Mouse (Mus musculus) Patski (cell line): ENCODE results near the gene Rad18. TPM values are rescaled to one million over a fixed set of nuclear protein-coding genes. Genes with fewer than 3 reads are reported as not detected.

Source experiments
- ATAC-seq: fragments of 100-300 bp; one replicate; pipeline ENCODE4 v1.8.0; 2021
- CTCF ChIA-PET: fragments of 350-600 bp; sonication (Branson Sonifier 250); formaldehyde crosslinking; loops from one replicate; lab custom pipeline; 2022; ENCODE audit warnings: inconsistent platforms; lab: Charles Lee
- POLR2A ChIA-PET: fragments of 350-600 bp; sonication (Branson Sonifier 250); formaldehyde crosslinking; loops from one replicate; lab custom pipeline; 2022; ENCODE audit warnings: antibody characterized with exemption, inconsistent platforms; lab: Charles Lee
- DNase-seq: peaks from one replicate; pipeline ENCODE4 v3.0.0-alpha.2; 2011; ENCODE audit warnings: low read depth, low spot score
- H3K27me3 ChIP-seq: fragments of 371-371 bp; one replicate; pipeline ENCODE4 v1.5.1; 2021
- CTCF ChIP-seq: fragments of 100-300 bp; IDR thresholded peaks from one replicate; pipeline ENCODE4 v1.5.1; 2021
- in situ Hi-C: fragments of 300-500 bp; cut with MboI; formaldehyde crosslinking; loops from 3 replicates; pipeline ENCODE4 v1.11.1; 2018; ENCODE audit warnings: low pct_unique_long_range_greater_than_20kb, mixed read lengths
- polyA plus RNA-seq: library from polyadenylated mRNA; unstranded; gene quantifications from one replicate; pipeline ENCODE4 v1.2.3, GENCODE M21; 2021

The Rad18 gene
- polyA plus RNA-seq, 1 experiment from 2014 or later = 17.0 TPM

- H3K27me3 ChIP-seq = no peaks in the 10 kb centered on the region
- DNase-seq (no peak), ATAC-seq (no peak)
- CTCF ChIA-PET = interaction anchor here (1.0 kb wide), 1 partner anchor 36 kb away, joined by 3 read pairs; no protein-coding TSS in a partner anchor
- in situ Hi-C loops = no loop called here
- no peak for TF ChIP-seq CTCF
- POLR2A ChIA-PET = no interaction called here
Measured at GRCm38 (mm10) chr6:112586999-112587398, 109.5 kb downstream of the Rad18 start.

DNA sequence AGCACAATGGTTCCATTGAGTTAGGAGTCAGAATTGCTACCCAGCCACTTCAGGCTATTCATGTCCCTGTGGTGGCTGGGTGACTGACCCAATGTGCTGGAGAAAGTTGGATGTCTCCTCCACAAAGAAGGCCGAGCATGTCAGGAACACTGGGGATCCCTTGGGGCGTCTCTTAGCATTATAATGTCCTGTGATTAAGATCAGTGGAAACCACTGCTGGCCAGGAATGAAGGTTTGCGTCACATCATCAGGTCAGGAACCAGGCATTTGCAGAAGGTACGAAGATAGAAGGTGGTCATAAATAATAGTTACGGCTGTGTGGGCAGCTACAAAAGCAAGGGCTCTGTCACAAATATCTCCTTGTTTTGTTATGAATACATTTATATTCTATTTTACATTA, 111.5 kb downstream of the Rad18 start:
- in situ Hi-C loops = no loop called here
- POLR2A ChIA-PET = no interaction called here

DNA sequence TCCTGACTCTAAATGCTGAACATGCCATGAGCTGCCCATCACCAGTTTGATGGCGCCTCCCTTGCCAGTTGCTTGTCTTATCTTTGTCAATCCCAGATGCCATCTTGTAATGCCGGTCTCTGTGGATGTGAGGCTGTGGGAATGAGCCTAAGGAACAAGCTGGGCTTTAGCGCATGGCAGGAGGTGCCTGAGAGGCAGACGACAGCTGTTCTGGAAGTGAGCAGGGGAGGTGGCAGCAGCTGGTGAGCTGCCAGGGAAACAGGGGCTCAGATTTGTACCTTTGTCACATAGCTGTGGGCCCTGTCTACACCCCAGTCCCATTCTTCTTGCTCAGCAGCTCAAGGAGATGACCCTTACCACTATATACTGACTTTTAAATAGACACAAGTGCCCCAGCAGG, 114.5 kb downstream of the Rad18 start:
- DNase-seq (no peak), ATAC-seq (no peak)
- POLR2A ChIA-PET = interaction anchor here (0.8 kb wide), 1 partner anchor 19 kb away, joined by 3 read pairs; no protein-coding TSS in a partner anchor
- H3K27me3 ChIP-seq = no peaks in the 10 kb centered on the region
- TF ChIP-seq CTCF = no peak
- CTCF ChIA-PET = interaction anchor here (1.2 kb wide), 1 partner anchor 49 kb away, joined by 4 read pairs; no protein-coding TSS in a partner anchor
- in situ Hi-C loops = no loop called here

More for the DNA sequence above, 111.5 kb downstream of the Rad18 start:
- CTCF ChIA-PET = interaction anchor here (1.5 kb wide), 1 partner anchor 9 kb away, joined by 3 read pairs; no protein-coding TSS in a partner anchor
- H3K27me3 ChIP-seq = no peaks in the 10 kb centered on the region
- no peak for TF ChIP-seq CTCF
- ATAC-seq = no peak
- DNase-seq = no peak

- POLR2A ChIA-PET = no interaction called here
- in situ Hi-C loops = no loop called here
- TF ChIP-seq CTCF = no peak
- no peaks in the 10 kb centered on the region for H3K27me3 ChIP-seq
- CTCF ChIA-PET = no interaction called here
- no peak for DNase-seq
- no peak for ATAC-seq
Measured at GRCm38 (mm10) chr6:112577198-112577597, 119.3 kb downstream of the Rad18 start.

DNA sequence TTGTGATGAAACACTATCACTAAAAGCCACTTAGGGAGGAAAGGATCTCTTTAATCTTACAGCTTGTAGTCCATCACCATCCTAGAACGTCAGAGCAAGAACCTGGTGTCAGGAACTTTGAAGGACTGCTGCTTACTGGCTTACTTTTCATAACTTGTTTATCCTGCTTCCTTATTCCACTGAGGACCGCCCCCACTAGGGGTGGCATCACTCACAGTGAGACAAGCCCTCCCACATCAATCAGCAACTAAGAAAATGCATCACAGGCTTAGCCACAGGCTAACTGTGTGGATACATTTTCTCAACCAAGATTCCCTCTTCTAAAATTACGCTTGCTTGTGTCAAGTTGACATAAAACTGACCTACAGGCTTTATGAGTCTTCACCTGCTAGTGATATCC, 121.9 kb downstream of the Rad18 start:
- TF ChIP-seq CTCF = no peak
- CTCF ChIA-PET = no interaction called here
- DNase-seq = no peak

DNA sequence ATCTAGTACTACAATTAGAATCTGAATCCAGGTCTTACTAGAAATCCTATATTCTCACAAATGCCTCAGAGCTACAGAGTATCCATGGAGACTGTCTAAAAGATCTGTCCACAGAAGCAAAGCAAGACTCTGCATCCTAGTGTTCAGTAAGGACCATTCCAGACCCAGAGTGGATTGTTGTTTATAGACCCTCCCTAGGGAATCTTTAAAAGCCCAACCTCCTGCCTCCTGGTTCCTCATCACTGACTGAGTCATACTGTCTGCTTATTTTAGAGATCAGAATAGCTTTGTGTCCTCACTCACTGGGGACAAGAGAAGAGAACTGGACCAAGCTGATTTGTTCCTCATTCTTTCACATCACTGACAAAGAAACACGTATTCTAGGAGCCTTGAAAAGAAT, 126.1 kb downstream of the Rad18 start:
- ATAC-seq (peak; percentile 51), DNase-seq (no peak)
- no peaks in the 10 kb centered on the region for H3K27me3 ChIP-seq
- ChIA-PET POLR2A (no interaction called here), CTCF (no interaction called here)
- in situ Hi-C loops = no loop called here
- no peak for TF ChIP-seq CTCF

More for the DNA sequence above, 121.9 kb downstream of the Rad18 start:
- in situ Hi-C loops = no loop called here
- no peak for ATAC-seq
- POLR2A ChIA-PET = no interaction called here
- no peaks in the 10 kb centered on the region for H3K27me3 ChIP-seq

Other genes starting within 250 kb of the Rad18 start
- not detected for gene Cav3, start 237.2 kb downstream of the Rad18 start, polyA plus RNA-seq
- 2.3 TPM for gene Oxtr, start 206.7 kb downstream of the Rad18 start, polyA plus RNA-seq